Mouse (Mus musculus) myocyte (in vitro differentiated cells): ENCODE results near the gene Btaf1. TPM values are rescaled to one million over a fixed set of nuclear protein-coding genes. Genes with fewer than 3 reads are reported as not detected.
A peak's percentile ranks its signal among the peaks of the same experiment; 100 is the strongest.

ENCODE experiments used
- H3K27me3 ChIP-seq: one replicate; pipeline ENCODE4 v1.6.1; 2011; ENCODE audit not compliant: control insufficient read depth, insufficient read depth, insufficient read length
- H3K36me3 ChIP-seq: one replicate; pipeline ENCODE4 v1.6.1; 2011; ENCODE audit not compliant: control insufficient read depth, insufficient read depth
- H3K4me2 ChIP-seq: one replicate; pipeline ENCODE4 v1.6.1; 2011; ENCODE audit warnings: low read depth, control low read depth
- H3K4me3 ChIP-seq: one replicate; pipeline ENCODE4 v1.5.1; 2011; ENCODE audit warnings: mild to moderate bottlenecking, control low read depth, moderate library complexity
- H3K79me2 ChIP-seq: one replicate; pipeline ENCODE4 v1.6.1; 2011; ENCODE audit not compliant: control insufficient read depth, insufficient read depth
- H3ac ChIP-seq: one replicate; pipeline ENCODE4 v1.6.1; 2011; ENCODE audit not compliant: control insufficient read depth, insufficient read length
- CEBPB ChIP-seq: IDR thresholded peaks from 2 replicates; pipeline ENCODE4 v1.6.1; 2011; ENCODE audit warnings: mild to moderate bottlenecking, moderate library complexity; ENCODE audit not compliant: poor library complexity, insufficient read depth, severe bottlenecking
- E2F4 ChIP-seq: IDR thresholded peaks from one replicate; pipeline ENCODE4 v1.6.1; 2011; ENCODE audit warnings: mild to moderate bottlenecking, control low read depth, moderate library complexity; ENCODE audit not compliant: insufficient read depth
- MAX ChIP-seq: IDR thresholded peaks from one replicate; pipeline ENCODE4 v1.6.1; 2011; ENCODE audit warnings: low read depth, mild to moderate bottlenecking, control low read depth
- MYOD1 ChIP-seq, 3 experiments: IDR thresholded peaks; one replicate each; pipeline ENCODE4 v1.6.1; 2011; ENCODE audit warnings: control low read depth in 2 of 3, low read depth in 2 of 3, mild to moderate bottlenecking in 2 of 3, moderate library complexity in 1 of 3; ENCODE audit not compliant: insufficient read length in 2 of 3, control insufficient read depth in 1 of 3
- MYOG ChIP-seq, 3 experiments: IDR thresholded peaks; one replicate each; pipeline ENCODE4 v1.6.1; 2011; ENCODE audit warnings: control low read depth in 2 of 3, low read depth in 2 of 3, mild to moderate bottlenecking in 2 of 3; ENCODE audit not compliant: insufficient read length in 2 of 3, control insufficient read depth in 1 of 3, insufficient read depth in 1 of 3
- POLR2A ChIP-seq: IDR thresholded peaks from one replicate; pipeline ENCODE4 v1.6.1; 2011; ENCODE audit warnings: low read depth, mild to moderate bottlenecking, control low read depth, moderate library complexity; ENCODE audit not compliant: insufficient read length
- POLR2AphosphoS2 ChIP-seq: IDR thresholded peaks from one replicate; pipeline ENCODE4 v1.6.1; 2011; ENCODE audit warnings: low read depth, control low read depth; ENCODE audit not compliant: insufficient read length
- REST ChIP-seq: IDR thresholded peaks from one replicate; pipeline ENCODE4 v1.6.1; 2011; ENCODE audit warnings: mild to moderate bottlenecking, control low read depth, moderate library complexity; ENCODE audit not compliant: insufficient read depth, insufficient read length
- SRF ChIP-seq: IDR thresholded peaks from one replicate; pipeline ENCODE4 v1.6.1; 2011; ENCODE audit warnings: low read depth; ENCODE audit not compliant: control insufficient read depth, insufficient read length
- TCF12 ChIP-seq: IDR thresholded peaks from one replicate; pipeline ENCODE4 v1.6.1; 2011; ENCODE audit warnings: mild to moderate bottlenecking, control low read depth; ENCODE audit not compliant: poor library complexity, insufficient read depth, severe bottlenecking
- TCF3 ChIP-seq: IDR thresholded peaks from one replicate; pipeline ENCODE4 v1.6.1; 2011; ENCODE audit warnings: low read depth, control low read depth; ENCODE audit not compliant: insufficient read length
- USF1 ChIP-seq: IDR thresholded peaks from one replicate; pipeline ENCODE4 v1.6.1; 2011; ENCODE audit warnings: low read depth, mild to moderate bottlenecking, control low read depth, moderate library complexity
- polyA plus RNA-seq: library from polyadenylated mRNA; unstranded; fragments of >200 nt; fragmentation: generic; extraction: Trizol; gene quantifications from one replicate; pipeline ENCODE4 v1.2.1, GENCODE M21; 2012; ENCODE audit warnings: missing spikeins

Gene Btaf1
- polyA plus RNA-seq = 4.8 TPM

- peaks cover 47% of the 10 kb centered on the region for H3K79me2 ChIP-seq
- peak within 1 kb of the TSS; percentile 88 for H3ac ChIP-seq
- no peaks in the 10 kb centered on the region for H3K36me3 ChIP-seq
- TF ChIP-seq TCF12 = no peak
- no peak for TF ChIP-seq MYOG (IDR thresholded peaks at IDR 0.05; ENCODE audit: control insufficient read depth in 1 of 3, insufficient read depth in 1 of 3, insufficient read length in 2 of 3, low read depth in 2 of 3)
- no peak for TF ChIP-seq E2F4
- no peak for TF ChIP-seq MAX
- peak; percentile 85 for TF ChIP-seq POLR2A
- TF ChIP-seq CEBPB = no peak
- TF ChIP-seq POLR2AphosphoS2 = peak; percentile 86
- TF ChIP-seq TCF3 = no peak
- no peak for TF ChIP-seq MYOD1 (IDR thresholded peaks at IDR 0.05; ENCODE audit: control insufficient read depth in 1 of 3, insufficient read length in 2 of 3, low read depth in 2 of 3)
- no peak for TF ChIP-seq SRF
- TF ChIP-seq USF1 = no peak
- peak within 1 kb of the TSS; percentile 50 for H3K4me3 ChIP-seq
- peak within 1 kb of the TSS; percentile 87 for H3K4me2 ChIP-seq
- no peaks in the 10 kb centered on the region for H3K27me3 ChIP-seq
Measured at GRCm38 (mm10) chr19:36925671-36926552, at the start of gene Btaf1. Btaf1 (plus strand) TSS chr19:36926079.

- Histone ChIP-seq H3K27me3 (no peaks in the 10 kb centered on the region), H3K4me3 (no peak overlapping the region), H3K4me2 (no peak overlapping the region), H3K79me2 (no peaks in the 10 kb centered on the region), H3K36me3 (peaks cover 77% of the 10 kb centered on the region), H3ac (no peak overlapping the region)
- TF ChIP-seq E2F4 (no peak), POLR2AphosphoS2 (no peak), CEBPB (no peak), MYOG (IDR thresholded peaks at IDR 0.05; ENCODE audit: control insufficient read depth in 1 of 3, insufficient read depth in 1 of 3, insufficient read length in 2 of 3, low read depth in 2 of 3) (no peak), USF1 (no peak), POLR2A (no peak), MYOD1 (IDR thresholded peaks at IDR 0.05; ENCODE audit: control insufficient read depth in 1 of 3, insufficient read length in 2 of 3, low read depth in 2 of 3) (no peak), TCF12 (no peak), SRF (no peak), TCF3 (no peak), REST (no peak), MAX (no peak)
Measured at GRCm38 (mm10) chr19:36877329-36877728, 48.5 kb upstream of the Btaf1 start.

GRCm38 (mm10) chr19:36878743-36879495 is 47.0 kb upstream of the Btaf1 start:
- Histone ChIP-seq H3K79me2 (no peaks in the 10 kb centered on the region), H3K27me3 (no peaks in the 10 kb centered on the region), H3K4me3 (no peak overlapping the region), H3ac (no peak overlapping the region), H3K36me3 (peaks cover 74% of the 10 kb centered on the region), H3K4me2 (no peak overlapping the region)
- TF ChIP-seq MYOD1 (IDR thresholded peaks at IDR 0.05; ENCODE audit: control insufficient read depth in 1 of 3, insufficient read length in 2 of 3, low read depth in 2 of 3) (no peak), SRF (no peak), MAX (no peak), POLR2A (no peak), TCF3 (no peak), POLR2AphosphoS2 (no peak), CEBPB (no peak), TCF12 (no peak)

- H3K27me3 ChIP-seq = no peaks in the 10 kb centered on the region
- no peak for TF ChIP-seq TCF3
- no peak for TF ChIP-seq POLR2A
- no peak for TF ChIP-seq USF1
- no peak for TF ChIP-seq MYOD1 (IDR thresholded peaks at IDR 0.05; ENCODE audit: control insufficient read depth in 1 of 3, insufficient read length in 2 of 3, low read depth in 2 of 3)
- TF ChIP-seq REST = no peak
- no peak for TF ChIP-seq E2F4
- no peak for TF ChIP-seq SRF
- TF ChIP-seq MYOG (IDR thresholded peaks at IDR 0.05; ENCODE audit: control insufficient read depth in 1 of 3, insufficient read depth in 1 of 3, insufficient read length in 2 of 3, low read depth in 2 of 3) = no peak
- no peak for TF ChIP-seq CEBPB
- TF ChIP-seq POLR2AphosphoS2 = no peak
- no peak for TF ChIP-seq MAX
Measured at GRCm38 (mm10) chr19:36883119-36883518, 42.8 kb upstream of the Btaf1 start.

More at GRCm38 (mm10) chr19:36883119-36883518, 42.8 kb upstream of the Btaf1 start:
- Histone ChIP-seq H3K4me2 (no peak overlapping the region), H3K79me2 (no peaks in the 10 kb centered on the region), H3K36me3 (peaks cover 87% of the 10 kb centered on the region), H3ac (no peak overlapping the region), H3K4me3 (no peak overlapping the region)
